ENCODE assay signal across 27 mouse cellular contexts in the genomic region with DNA sequence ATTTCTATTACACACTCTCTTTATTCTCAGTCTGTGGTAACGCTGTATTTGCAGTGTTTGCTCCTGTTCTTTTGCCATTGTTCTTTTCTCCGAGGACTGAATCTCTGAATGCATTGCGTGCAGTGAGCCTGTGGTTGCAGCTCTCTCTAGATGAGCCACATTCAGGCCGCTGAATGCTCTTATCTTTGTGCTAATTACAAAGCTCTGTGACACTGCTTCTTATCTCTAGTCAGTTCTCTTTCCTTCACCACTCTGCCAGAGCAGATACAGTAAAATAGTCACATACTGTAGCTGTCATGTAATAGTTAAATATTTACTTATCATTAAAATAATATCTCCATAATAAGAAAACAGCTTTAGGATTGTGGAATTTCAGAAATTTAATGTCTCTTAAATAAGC. TPM values are rescaled to one million over a fixed set of nuclear protein-coding genes. Genes with fewer than 3 reads are reported as not detected.
DNase-seq lines count a peak whose midpoint lies in the region; ATAC-seq and TF ChIP-seq lines count a peak whose summit lies in the region.
"Had no signal": no experiment of that assay in that cellular context is flagged by ENCODE, and none has a peak within 500 bp of the region (broad histone marks: within the 10 kb centered on the region; RNA-seq: fewer than 3 reads in every experiment).

No protein-coding gene starts in this region.

- no peak for TF ChIP-seq EP300 in liver, embryonic 14.5 days (IDR thresholded peaks at IDR 0.05; ENCODE audit: low read depth)

- peak overlapping the region; percentile 20; the same call in 1 of the 2 replicates for H3K27ac ChIP-seq in heart, embryonic 15.5 days
- no peak overlapping the region for H3K27ac ChIP-seq in liver, embryonic 14.5 days
- H3K27ac ChIP-seq: forebrain, embryonic 15.5 days; hindbrain, embryonic 14.5 days; intestine, embryonic 15.5 days; kidney, postnatal 0 days; limb, embryonic 15.5 days; stomach, embryonic 15.5 days had no signal

- DNase-seq in heart, adult 8-10 months (ENCODE audit: low spot score) = no peak
- DNase-seq in 416B (ENCODE audit: low read depth) = peak; percentile 24
- DNase-seq in MEL-GATA-1-ER (ENCODE audit: extremely low read depth, low read depth) = peak; percentile 16
- DNase-seq in liver, embryonic 14.5 days (ENCODE audit: low read depth in 3 of 3, low spot score in 3 of 3) = peak; percentile 14 to 20 (median 15)
- no peak for DNase-seq in kidney, adult 18-20 months
- no peak for DNase-seq in T-cell, adult 2 months (ENCODE audit: low spot score)
- DNase-seq: adrenal gland, postnatal 10 days; cerebellum, adult 2 months; layer of hippocampus, postnatal 36 days; lung, postnatal 14 days; right cerebral cortex, postnatal 14 days; thymus, adult 2 months had no signal

- H3K4me2 ChIP-seq in heart, embryonic 15.5 days = 0 out of 2 replicates have a peak overlapping the region, but pooled peaks have one; percentile 8
- no peak overlapping the region for H3K4me2 ChIP-seq in liver, embryonic 14.5 days (ENCODE audit: low read depth)
- H3K4me2 ChIP-seq: forebrain, embryonic 15.5 days; hindbrain, embryonic 14.5 days; intestine, embryonic 15.5 days; limb, embryonic 15.5 days; stomach, embryonic 15.5 days had no signal

- no peak overlapping the region for H3K9ac ChIP-seq in heart, embryonic 15.5 days
- H3K9ac ChIP-seq in liver, embryonic 14.5 days (replicated peaks) = no peak overlapping the region
- H3K9ac ChIP-seq: forebrain, embryonic 15.5 days; hindbrain, embryonic 14.5 days; intestine, embryonic 15.5 days; limb, embryonic 15.5 days; stomach, embryonic 15.5 days had no signal

- peaks cover 6% of the 10 kb centered on the region for H3K4me1 ChIP-seq in heart, embryonic 15.5 days (replicated peaks)
- H3K4me1 ChIP-seq in liver, embryonic 14.5 days (replicated peaks; ENCODE audit: control insufficient read depth in 2 of 2, insufficient read depth in 2 of 2, low read length in 1 of 2) = no peaks in the 10 kb centered on the region; a peak in 1 of 4 replicates
- H3K4me1 ChIP-seq: intestine, embryonic 15.5 days; limb, embryonic 15.5 days; stomach, embryonic 15.5 days had no signal

- WGBS in heart, embryonic 15.5 days = 21% methylated on average over 4 of the region's 4 CpGs
- 10% methylated on average over 4 of the region's 4 CpGs for WGBS in liver, embryonic 14.5 days (ENCODE audit: insufficient replicate concordance)

- no peaks in the 10 kb centered on the region for H3K9me3 ChIP-seq in heart, embryonic 15.5 days (replicated peaks)
- H3K9me3 ChIP-seq in liver, embryonic 14.5 days (ENCODE audit: control insufficient read depth, low read length) = no peaks in the 10 kb centered on the region
- H3K9me3 ChIP-seq: forebrain, embryonic 15.5 days; intestine, embryonic 15.5 days; limb, embryonic 15.5 days; stomach, embryonic 15.5 days had no signal

- ATAC-seq in heart, embryonic 15.5 days (replicated peaks; ENCODE audit: insufficient number of reproducible peaks, insufficient read depth, low FRiP score, low read depth) = no peak
- ATAC-seq in liver, embryonic 14.5 days (ENCODE audit: insufficient read depth) = peak; percentile 76; the same call in 1 of the 2 replicates
- ATAC-seq: forebrain, embryonic 15.5 days; intestine, embryonic 15.5 days had no signal

- peaks cover 2% of the 10 kb centered on the region; the same call in 1 of the 2 replicates for H3K36me3 ChIP-seq in heart, embryonic 15.5 days
- no peaks in the 10 kb centered on the region for H3K36me3 ChIP-seq in liver, embryonic 14.5 days (replicated peaks; ENCODE audit: control insufficient read depth, insufficient read depth, low read depth)
- H3K36me3 ChIP-seq: intestine, embryonic 15.5 days; stomach, embryonic 15.5 days had no signal

- no peaks in the 10 kb centered on the region for H3K27me3 ChIP-seq in heart, embryonic 15.5 days
- H3K27me3 ChIP-seq in liver, embryonic 14.5 days (ENCODE audit: control insufficient read depth, insufficient read depth, low read length) = no peaks in the 10 kb centered on the region
- H3K27me3 ChIP-seq: forebrain, embryonic 15.5 days; intestine, embryonic 15.5 days; limb, embryonic 15.5 days; stomach, embryonic 15.5 days had no signal

- no peak for TF ChIP-seq CTCF in liver, embryonic 14.5 days (IDR thresholded peaks at IDR 0.05; ENCODE audit: low read depth)

- H3K4me3 ChIP-seq in heart, embryonic 15.5 days = no peak overlapping the region
- H3K4me3 ChIP-seq in liver, embryonic 14.5 days (ENCODE audit: insufficient read depth in 1 of 2, low read depth in 2 of 2, low read length in 2 of 2) = no peak overlapping the region
- H3K4me3 ChIP-seq: erythroblast, embryonic 14.5 days; forebrain, embryonic 15.5 days; intestine, embryonic 15.5 days; limb, embryonic 15.5 days; stomach, embryonic 15.5 days had no signal

RNA-seq across cellular contexts. Expression of a gene that starts 47.3 kb away (rescaled TPM):
- 2.5 and 5.9 TPM in 2 replicates for polyA plus RNA-seq in heart, embryonic 15.5 days (2015; fragmentation: Nextera tagmentation; extraction: Ambion mirVana)
- total RNA-seq in heart, adult 8-10 months (2022) = 1 to 10 TPM; 3.7 to 6.1 (median 5.0) TPM
- polyA plus RNA-seq in liver, embryonic 14.5 days (2012; rRNA removed) = 0.35 and 0.57 TPM in 2 replicates
- 0.67 and 2.7 TPM in 2 replicates for polyA plus RNA-seq in liver, embryonic 14.5 days (2014; fragmentation: Nextera tagmentation; extraction: Ambion mirVana)
- polyA plus RNA-seq: erythroblast, embryonic 14.5 days had no signal

RNA-seq across cellular contexts. Expression of a gene that starts 50.2 kb away (rescaled TPM):
- not detected in 2 replicates for polyA plus RNA-seq in heart, embryonic 15.5 days (2015; fragmentation: Nextera tagmentation; extraction: Ambion mirVana)
- total RNA-seq in heart, adult 8-10 months (2022) = not detected
- polyA plus RNA-seq in liver, embryonic 14.5 days (2012; rRNA removed) = not detected in 2 replicates
- not detected in 2 replicates for polyA plus RNA-seq in liver, embryonic 14.5 days (2014; fragmentation: Nextera tagmentation; extraction: Ambion mirVana)
- total RNA-seq: adrenal gland, postnatal 10 days; ES-E14; gastrocnemius, adult 18-20 months; granulocyte monocyte progenitor cell, adult 5-6 weeks; layer of hippocampus, adult 18-20 months; left cerebral cortex, postnatal 25 days had no signal
- polyA plus RNA-seq: embryonic facial prominence, embryonic 11.5 days; erythroblast, embryonic 14.5 days; limb, embryonic 15.5 days; spleen, adult 2 months had no signal

Comparison
In these comparisons a context has a peak if more than half of its experiments do, and no peak if none do; other contexts are left out.
1. DNase-seq: peak in 416B (single experiment), MEL-GATA-1-ER (single experiment) and liver, embryonic 14.5 days (3 of 3); none in heart, adult 8-10 months (single experiment), kidney, adult 18-20 months (single experiment) and T-cell, adult 2 months (single experiment).